Mouse (Mus musculus) layer of hippocampus, adult 8-10 months (tissue): ENCODE measurements at regions not wholly inside any gene's neighbourhood (a gene's known extent, or its start where the extent isn't known, plus 50 kb on each side); places are given as distances from the start of the nearest gene placed in this dataset.

Source experiments
- DNase-seq, 2 experiments: peaks; one replicate each; pipeline ENCODE4 v3.0.0; 2022; ENCODE audit warnings: low spot score in 2 of 2

- no peak for DNase-seq
These were observed 183.4 kb downstream of the Ly86 start for GRCm38 (mm10) chr13:37528380-37528779.

GRCm38 (mm10) chr13:37528876-37529275, 183.9 kb downstream of the Ly86 start:
- no peak for DNase-seq

GRCm38 (mm10) chr13:37531512-37532183, 186.6 kb downstream of the Ly86 start:
- no peak for DNase-seq

- DNase-seq = no peak
These were observed 187.7 kb downstream of the Ly86 start for GRCm38 (mm10) chr13:37532596-37533170.

GRCm38 (mm10) chr13:37533851-37534250, 188.8 kb downstream of the Ly86 start:
- no peak for DNase-seq

GRCm38 (mm10) chr13:37537330-37537729, 192.3 kb downstream of the Ly86 start:
- DNase-seq = no peak

- no peak for DNase-seq
These were observed 192.8 kb downstream of the Ly86 start for GRCm38 (mm10) chr13:37537793-37538192.

GRCm38 (mm10) chr13:37540980-37541531, 196.0 kb downstream of the Ly86 start:
- no peak for DNase-seq

- DNase-seq = peak; percentile 14 to 29
These were observed 196.7 kb downstream of the Ly86 start for GRCm38 (mm10) chr13:37541674-37542073.

GRCm38 (mm10) chr13:37542744-37543196, 197.8 kb downstream of the Ly86 start:
- DNase-seq = no peak

- DNase-seq = no peak
These were observed 198.8 kb downstream of the Ly86 start for GRCm38 (mm10) chr13:37543788-37544187.

GRCm38 (mm10) chr13:37544696-37545095, 199.7 kb downstream of the Ly86 start:
- DNase-seq = no peak

- DNase-seq = no peak
These were observed 201.5 kb downstream of the Ly86 start for GRCm38 (mm10) chr13:37546556-37546955.

- DNase-seq = no peak
These were observed 205.6 kb downstream of the Ly86 start for GRCm38 (mm10) chr13:37550584-37550983.

- DNase-seq = no peak
These were observed 208.4 kb downstream of the Ly86 start for GRCm38 (mm10) chr13:37553392-37553791.

- no peak for DNase-seq
These were observed 212.2 kb downstream of the Ly86 start for GRCm38 (mm10) chr13:37557183-37557582.

GRCm38 (mm10) chr13:37557766-37558165, 212.8 kb downstream of the Ly86 start:
- no peak for DNase-seq

- no peak for DNase-seq
These were observed 214.0 kb downstream of the Ly86 start for GRCm38 (mm10) chr13:37559056-37559455.

GRCm38 (mm10) chr13:37559706-37560313, 214.8 kb downstream of the Ly86 start:
- DNase-seq = no peak

- DNase-seq = no peak
These were observed 215.4 kb downstream of the Ly86 start for GRCm38 (mm10) chr13:37560387-37560786.

GRCm38 (mm10) chr13:37560800-37561199, 215.8 kb downstream of the Ly86 start:
- no peak for DNase-seq

GRCm38 (mm10) chr13:37561437-37561836, 216.4 kb downstream of the Ly86 start:
- DNase-seq = no peak
